Mouse (Mus musculus) midbrain, postnatal 0 days (tissue): ENCODE results near the gene Clasp1. TPM values are rescaled to one million over a fixed set of nuclear protein-coding genes. Genes with fewer than 3 reads are reported as not detected.
A peak's percentile ranks its signal among the peaks of the same experiment; 100 is the strongest.

Experiments used
- ATAC-seq: fragments of 200-750 bp; cut with Nextera tagmentation; 2 replicates; pipeline ENCODE4 v1.8.0; 2017; ENCODE audit warnings: moderate number of reproducible peaks, mild to moderate bottlenecking, moderate TSS enrichment, moderate library complexity; ENCODE audit not compliant: low FRiP score
- DNase-seq: peaks from one replicate; pipeline ENCODE4 v3.0.0-alpha.2; 2015; ENCODE audit warnings: low spot score
- H3K27ac ChIP-seq: fragments of 300-500 bp; sonication (generic); 2 replicates; pipeline ENCODE4 v1.5.1; 2014; ENCODE audit warnings: low read depth, mild to moderate bottlenecking, low read length, mixed read lengths
- H3K27me3 ChIP-seq: fragments of 300-500 bp; sonication (generic); 2 replicates; pipeline ENCODE4 v1.6.1; 2014; ENCODE audit warnings: low read length, control low read depth, mixed read lengths; ENCODE audit not compliant: insufficient read depth
- H3K36me3 ChIP-seq: fragments of 300-500 bp; sonication (generic); 2 replicates; pipeline ENCODE4 v1.6.1; 2014; ENCODE audit warnings: low read length, control low read depth, mixed read lengths; ENCODE audit not compliant: insufficient read depth
- H3K4me1 ChIP-seq: fragments of 300-500 bp; sonication (generic); 2 replicates; pipeline ENCODE4 v1.6.1; 2014; ENCODE audit warnings: mild to moderate bottlenecking, control low read depth, antibody characterized with exemption, low read length, mixed read lengths; ENCODE audit not compliant: insufficient read depth
- H3K4me2 ChIP-seq: fragments of 300-500 bp; sonication (generic); 2 replicates; pipeline ENCODE4 v1.6.1; 2014; ENCODE audit warnings: low read depth, mild to moderate bottlenecking, low read length, mixed read lengths; ENCODE audit not compliant: poor library complexity, severe bottlenecking
- H3K4me3 ChIP-seq: fragments of 300-500 bp; sonication (generic); 2 replicates; pipeline ENCODE4 v1.5.1; 2014; ENCODE audit warnings: low read depth, mild to moderate bottlenecking, low read length, moderate library complexity
- H3K9ac ChIP-seq: fragments of 300-500 bp; sonication (generic); replicated peaks from 2 replicates; pipeline ENCODE4 v1.6.1; 2014; ENCODE audit warnings: mild to moderate bottlenecking, low read length, moderate library complexity, mixed read lengths; ENCODE audit not compliant: poor library complexity, severe bottlenecking
- H3K9me3 ChIP-seq: fragments of 300-500 bp; sonication (generic); 2 replicates; pipeline ENCODE4 v1.6.1; 2016; ENCODE audit warnings: low read length, control low read depth
- CTCF ChIP-seq: IDR thresholded peaks from 2 replicates; pipeline ENCODE4 v1.5.1; 2016; ENCODE audit warnings: antibody characterized with exemption, mild to moderate bottlenecking
- WGBS: fragments of 180-500 bp; shearing (Covaris S2); extraction: QIAGEN DNeasy Blood & Tissue Kit; methylation state at CpG from one replicate; pipeline ENCODE4 v1.1.7; 2014; 5-methylcytosine and 5-hydroxymethylcytosine counted together
- polyA plus RNA-seq: library from polyadenylated mRNA; unstranded; fragments of >200 nt; fragmentation: Nextera tagmentation; extraction: Ambion mirVana; gene quantifications from 2 replicates; pipeline ENCODE4 v1.2.1, GENCODE M21; 2015
- total RNA-seq: library from RNA; depleted of rRNA; stranded (reverse); fragments of >200 nt; gene quantifications from 2 replicates; pipeline ENCODE4 v1.2.3, GENCODE M21; 2014

Clasp1 gene
- total and polyA plus RNA-seq, 2 experiments from 2014 or later: 75.9 to 141 TPM

- Histone ChIP-seq H3K4me3 (no peak overlapping the region), H3K27ac (no peak overlapping the region), H3K4me2 (no peak overlapping the region), H3K9me3 (no peaks in the 10 kb centered on the region), H3K9ac (no peak overlapping the region), H3K36me3 (no peaks in the 10 kb centered on the region), H3K4me1 (no peaks in the 10 kb centered on the region), H3K27me3 (no peaks in the 10 kb centered on the region)
- no peak for TF ChIP-seq CTCF
- DNase-seq: no peak
- no peak for ATAC-seq
- WGBS: 60% methylated on average over 3 of the region's 3 CpGs
These were observed 20.0 kb upstream of the Clasp1 start for GRCm38 (mm10) chr1:118368721-118369461.

GRCm38 (mm10) chr1:118377784-118378183 lies 11.1 kb upstream of the Clasp1 start:
- ATAC-seq: no peak
- H3K4me1 ChIP-seq: no peaks in the 10 kb centered on the region
- TF ChIP-seq CTCF: no peak
- H3K9ac ChIP-seq: no peak overlapping the region
- no peaks in the 10 kb centered on the region for H3K27me3 ChIP-seq
- no peaks in the 10 kb centered on the region for H3K36me3 ChIP-seq
- no peak overlapping the region for H3K4me2 ChIP-seq
- H3K4me3 ChIP-seq: no peak overlapping the region
- 84% methylated on average over 5 of the region's 5 CpGs for WGBS
- no peak for DNase-seq
- H3K27ac ChIP-seq: no peak overlapping the region
- no peaks in the 10 kb centered on the region for H3K9me3 ChIP-seq

GRCm38 (mm10) chr1:118380105-118380786 lies 8.6 kb upstream of the Clasp1 start:
- no peaks in the 10 kb centered on the region for H3K36me3 ChIP-seq
- WGBS: 79% methylated on average over 8 of the region's 8 CpGs

GRCm38 (mm10) chr1:118388127-118388756 lies 616 bp upstream of the Clasp1 start:
- Histone ChIP-seq H3K36me3 (no peaks in the 10 kb centered on the region), H3K4me1 (peaks cover 2% of the 10 kb centered on the region; the same call in 1 of the 2 replicates), H3K9me3 (no peaks in the 10 kb centered on the region), H3K4me2 (peak overlapping the region; percentile 67), H3K4me3 (peak overlapping the region; percentile 86), H3K27me3 (no peaks in the 10 kb centered on the region), H3K27ac (peak overlapping the region; percentile 89), H3K9ac (peak overlapping the region; percentile 51)
- DNase-seq: peak; percentile 71
- WGBS: under 1% methylated on average over 19 of the region's 19 CpGs
- TF ChIP-seq CTCF: no peak
- peak; percentile 32; the same call in 1 of the 2 replicates for ATAC-seq

More at GRCm38 (mm10) chr1:118380105-118380786, 8.6 kb upstream of the Clasp1 start:
- Histone ChIP-seq H3K4me1 (no peaks in the 10 kb centered on the region), H3K4me3 (no peak overlapping the region), H3K27me3 (no peaks in the 10 kb centered on the region), H3K4me2 (no peak overlapping the region), H3K9me3 (no peaks in the 10 kb centered on the region), H3K27ac (no peak overlapping the region), H3K9ac (no peak overlapping the region)
- no peak for ATAC-seq
- TF ChIP-seq CTCF: no peak
- DNase-seq: no peak

- Histone ChIP-seq H3K27me3 (no peaks in the 10 kb centered on the region), H3K4me3 (peak overlapping the region; percentile 86), H3K27ac (peak overlapping the region; percentile 89), H3K9me3 (no peaks in the 10 kb centered on the region), H3K4me2 (peak overlapping the region; percentile 67), H3K4me1 (peaks cover 2% of the 10 kb centered on the region; the same call in 1 of the 2 replicates), H3K9ac (peak overlapping the region; percentile 92), H3K36me3 (no peaks in the 10 kb centered on the region)
- peak; percentile 64 for DNase-seq
- peak; percentile 53 for ATAC-seq
- under 1% methylated on average over 44 of the region's 44 CpGs for WGBS
- no peak for TF ChIP-seq CTCF
These were observed 802 bp downstream of the Clasp1 start for GRCm38 (mm10) chr1:118389454-118390265.
